Mouse (Mus musculus): ENCODE measurements around the gene Sema3e. TPM values are rescaled to one million over a fixed set of nuclear protein-coding genes. Genes with fewer than 3 reads are reported as not detected.

Sema3e gene
- total RNA-seq, 2 experiments from 2014 or later = 14.6 to 15.3 TPM

GRCm38 (mm10) chr5:14062918-14063481 is 37.9 kb downstream of the Sema3e start:
- DNase-seq (ENCODE audit: low spot score in 2 of 2) = no peak
- intact Hi-C loops (cut with DNase I) = no loop called here

DNA sequence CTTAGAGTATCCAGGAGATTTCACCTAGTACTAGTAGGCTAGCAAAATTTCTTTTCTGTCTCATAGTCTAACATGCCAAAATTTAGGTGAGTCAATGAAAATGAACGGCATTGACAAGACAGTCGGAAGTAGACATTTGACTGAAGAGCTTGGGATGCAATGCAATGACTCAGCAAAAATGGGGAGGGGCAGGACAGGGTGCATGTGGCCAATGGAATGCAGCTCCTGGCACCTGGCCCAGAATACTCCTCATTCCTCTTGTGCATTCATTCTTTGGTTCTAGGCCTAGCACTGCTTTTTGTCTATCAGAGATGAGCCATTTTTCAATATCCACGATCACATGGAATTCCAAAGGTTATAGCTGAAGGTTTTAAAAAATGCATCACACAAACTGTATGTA is 48.1 kb downstream of the Sema3e start:
- intact Hi-C loops (cut with DNase I) = no loop called here
- DNase-seq (ENCODE audit: low spot score in 2 of 2) = no peak

DNA sequence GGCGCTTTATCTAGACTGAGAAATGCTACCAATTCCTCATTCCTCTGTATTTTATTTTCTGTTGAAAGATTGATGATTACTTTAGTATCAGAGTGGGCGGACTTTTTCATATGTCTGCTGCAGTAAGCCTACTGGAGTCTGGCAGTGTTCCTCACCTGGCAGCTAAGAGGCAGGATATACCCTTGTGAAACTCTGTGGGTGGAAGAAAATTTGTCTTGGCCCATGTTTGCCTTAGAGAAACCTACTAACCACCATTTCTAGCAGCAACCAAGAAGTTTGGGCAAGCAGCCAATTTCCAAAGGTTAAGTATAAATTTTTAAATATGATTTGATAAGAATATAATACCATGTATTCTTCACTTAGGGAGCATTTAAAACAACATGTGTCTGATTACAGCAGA is 63.0 kb downstream of the Sema3e start:
- intact Hi-C loops (cut with DNase I) = no loop called here
- peak; percentile 23 to 26 for DNase-seq (ENCODE audit: low spot score in 2 of 2)

GRCm38 (mm10) chr5:14089875-14090608 is 65.0 kb downstream of the Sema3e start:
- DNase-seq (ENCODE audit: low spot score in 2 of 2) = no peak
- intact Hi-C loops (cut with DNase I) = no loop called here

- no peak for DNase-seq (ENCODE audit: low spot score in 2 of 2)
- intact Hi-C loops (cut with DNase I) = no loop called here
These were observed 65.5 kb downstream of the Sema3e start for GRCm38 (mm10) chr5:14090609-14090969.

GRCm38 (mm10) chr5:14092262-14092776 is 67.2 kb downstream of the Sema3e start:
- peak; percentile 37 to 46 for DNase-seq (ENCODE audit: low spot score in 2 of 2)
- intact Hi-C loops (cut with DNase I) = no loop called here

DNA sequence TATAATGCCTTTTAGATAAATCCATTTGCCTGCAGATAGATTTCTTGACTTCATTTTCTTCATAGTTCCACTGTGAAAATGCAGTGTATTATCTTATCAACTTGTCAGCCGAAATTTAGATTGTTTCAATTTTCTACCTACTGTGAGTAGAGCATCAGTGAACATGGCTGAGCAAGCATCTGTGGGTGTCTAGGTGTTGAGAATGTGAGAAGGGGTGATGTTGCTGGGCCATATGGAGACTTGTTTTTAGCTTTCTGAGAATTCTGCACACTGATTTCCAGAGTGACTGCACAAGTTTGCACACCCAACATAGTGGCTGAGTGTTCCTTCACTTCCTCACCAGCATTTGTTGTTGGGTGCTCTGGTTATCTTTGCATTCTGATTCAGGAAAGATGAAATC is 71.1 kb downstream of the Sema3e start:
- intact Hi-C loops (cut with DNase I) = no loop called here
- DNase-seq (ENCODE audit: low spot score in 2 of 2) = no peak

GRCm38 (mm10) chr5:14098677-14099076 is 73.6 kb downstream of the Sema3e start:
- intact Hi-C loops (cut with DNase I) = no loop called here
- no peak for DNase-seq (ENCODE audit: low spot score in 2 of 2)

- intact Hi-C loops (cut with DNase I) = no loop called here
- DNase-seq (ENCODE audit: low spot score in 2 of 2) = no peak
These were observed 82.3 kb downstream of the Sema3e start for GRCm38 (mm10) chr5:14107365-14107764.

DNA sequence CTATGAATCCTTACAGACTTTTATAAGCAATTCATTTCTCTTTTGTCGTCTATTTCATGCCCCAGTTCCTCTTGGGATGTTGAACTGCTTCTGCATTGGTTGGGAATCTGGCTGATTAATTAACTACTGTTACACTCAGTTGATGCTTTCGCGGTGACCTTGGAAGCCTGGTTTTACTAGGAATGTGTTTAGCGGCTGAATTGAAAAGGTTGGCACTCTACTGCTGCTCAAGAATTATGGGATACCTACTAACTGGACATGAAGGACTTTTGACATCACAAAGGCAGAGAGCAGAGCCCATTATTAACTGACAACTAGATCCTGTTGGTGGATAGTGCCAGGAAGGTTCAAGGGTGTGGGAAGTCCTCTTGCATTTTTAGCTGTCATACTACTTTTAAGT is 83.9 kb downstream of the Sema3e start:
- no peak for DNase-seq (ENCODE audit: low spot score in 2 of 2)
- intact Hi-C loops (cut with DNase I) = no loop called here

GRCm38 (mm10) chr5:14111401-14111800 is 86.3 kb downstream of the Sema3e start:
- intact Hi-C loops (cut with DNase I) = no loop called here
- DNase-seq (ENCODE audit: low spot score in 2 of 2) = no peak

DNA sequence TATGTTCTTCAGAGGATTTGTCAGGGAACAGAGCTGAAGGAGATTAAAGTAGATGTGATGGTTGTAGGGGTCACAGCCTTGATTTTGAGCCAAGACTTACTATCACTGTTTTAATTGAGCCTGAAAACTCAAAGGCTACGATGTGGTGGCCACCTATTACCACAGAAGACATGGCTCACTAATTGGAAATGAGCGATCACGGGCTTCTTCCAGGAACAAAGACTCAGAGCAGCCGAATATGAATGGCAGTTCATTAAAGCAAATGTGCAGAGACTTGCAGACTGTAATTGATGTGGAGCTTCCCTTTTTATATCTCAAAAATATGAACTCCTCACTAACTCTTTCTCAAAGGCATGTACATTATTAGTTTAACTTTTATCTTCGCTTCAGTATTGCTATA is 96.8 kb downstream of the Sema3e start:
- intact Hi-C loops (cut with DNase I) = no loop called here
- DNase-seq (ENCODE audit: low spot score in 2 of 2) = no peak

DNA sequence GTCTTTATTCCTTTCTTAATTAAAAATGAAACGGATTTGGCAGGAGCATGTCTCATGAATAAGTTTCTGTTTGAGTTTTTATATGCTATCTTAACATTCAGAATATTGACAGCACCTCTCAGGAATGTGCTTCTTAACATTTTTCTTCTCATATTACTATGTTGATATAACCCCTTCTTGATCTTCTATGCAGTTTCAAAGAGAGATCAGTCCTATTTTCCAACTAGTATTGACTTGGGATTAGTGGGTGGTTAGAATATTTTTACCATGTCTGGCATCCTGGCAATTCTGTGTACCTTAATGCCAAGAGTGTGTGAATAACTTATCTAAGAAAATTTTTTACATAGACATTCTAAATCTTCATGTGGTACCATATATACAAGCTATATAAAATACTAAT is 101.5 kb downstream of the Sema3e start:
- intact Hi-C loops (cut with DNase I) = no loop called here
- DNase-seq (ENCODE audit: low spot score in 2 of 2) = no peak

- no peak for DNase-seq (ENCODE audit: low spot score in 2 of 2)
- intact Hi-C loops (cut with DNase I) = no loop called here
These were observed 110.9 kb downstream of the Sema3e start for GRCm38 (mm10) chr5:14135929-14136328.

GRCm38 (mm10) chr5:14138725-14139124 is 113.6 kb downstream of the Sema3e start:
- intact Hi-C loops (cut with DNase I) = no loop called here
- no peak for DNase-seq (ENCODE audit: low spot score in 2 of 2)

DNA sequence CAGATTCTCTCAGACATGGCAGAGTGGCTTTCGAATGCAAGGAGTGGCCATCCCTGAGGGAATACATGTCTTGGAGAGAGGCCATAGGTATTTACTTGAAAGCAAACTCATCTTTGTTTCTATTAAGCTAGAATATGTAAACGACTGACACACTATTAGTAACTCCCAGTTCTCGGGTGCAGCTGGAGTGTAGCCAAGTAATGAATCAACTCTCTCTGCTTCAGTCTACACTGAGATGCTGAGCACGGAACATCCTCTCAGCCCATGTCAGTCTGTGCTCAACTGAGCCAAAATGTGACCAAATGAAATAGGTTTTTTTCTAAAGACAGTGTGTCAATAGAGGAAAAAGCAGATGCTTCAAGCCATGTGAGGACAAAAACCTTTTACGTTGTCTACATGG is 137.5 kb downstream of the Sema3e start:
- intact Hi-C loops (cut with DNase I) = no loop called here
- DNase-seq (ENCODE audit: low spot score in 2 of 2) = no peak

- no peak for DNase-seq (ENCODE audit: low spot score in 2 of 2)
- intact Hi-C loops (cut with DNase I) = no loop called here
These were observed 138.2 kb downstream of the Sema3e start for GRCm38 (mm10) chr5:14163280-14163679.

GRCm38 (mm10) chr5:14167776-14168175 is 142.7 kb downstream of the Sema3e start:
- intact Hi-C loops (cut with DNase I) = no loop called here
- no peak for DNase-seq (ENCODE audit: low spot score in 2 of 2)

- intact Hi-C loops (cut with DNase I) = no loop called here
- no peak for DNase-seq (ENCODE audit: low spot score in 2 of 2)
These were observed 148.5 kb downstream of the Sema3e start for GRCm38 (mm10) chr5:14173355-14174183.

DNA sequence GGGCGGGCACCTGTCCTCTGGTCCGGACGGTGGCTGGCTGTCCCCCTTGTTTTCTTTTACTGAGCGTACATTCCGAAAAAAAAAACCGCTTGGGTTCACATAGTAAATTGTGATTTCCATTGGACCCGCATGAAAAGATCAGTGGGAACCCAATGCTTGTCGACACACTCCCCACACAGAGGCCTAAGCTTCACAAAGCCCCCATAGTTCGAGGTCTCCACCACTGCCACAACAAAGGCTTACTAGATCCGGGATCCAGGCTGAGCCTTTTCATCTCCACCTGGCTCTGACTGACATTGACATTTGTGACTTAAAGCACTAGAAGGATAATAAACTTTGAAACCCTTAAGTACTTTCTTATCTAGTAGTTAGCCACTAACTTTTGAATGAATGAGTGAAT is 155.5 kb downstream of the Sema3e start:
- DNase-seq (ENCODE audit: low spot score in 2 of 2) = no peak
- intact Hi-C loops (cut with DNase I) = no loop called here

GRCm38 (mm10) chr5:14182156-14182555 is 157.1 kb downstream of the Sema3e start:
- DNase-seq (ENCODE audit: low spot score in 2 of 2) = no peak
- intact Hi-C loops (cut with DNase I) = no loop called here
